Mouse (Mus musculus) cortical plate, adult 2 months (tissue): ENCODE results near the gene Tmem260.

ENCODE experiments used
- CTCF ChIP-seq: fragments of 200-500 bp; IDR thresholded peaks from 2 replicates; pipeline ENCODE4 v1.5.1; 2011; ENCODE audit warnings: mild to moderate bottlenecking, control low read depth, low read length; ENCODE audit not compliant: insufficient read depth; ENCODE audit errors: extremely low read depth
- POLR2A ChIP-seq: fragments of 200-500 bp; IDR thresholded peaks from 2 replicates; pipeline ENCODE4 v1.6.1; 2011; ENCODE audit warnings: mild to moderate bottlenecking, low read length, control low read depth; ENCODE audit not compliant: insufficient read depth; ENCODE audit errors: extremely low read depth

DNA sequence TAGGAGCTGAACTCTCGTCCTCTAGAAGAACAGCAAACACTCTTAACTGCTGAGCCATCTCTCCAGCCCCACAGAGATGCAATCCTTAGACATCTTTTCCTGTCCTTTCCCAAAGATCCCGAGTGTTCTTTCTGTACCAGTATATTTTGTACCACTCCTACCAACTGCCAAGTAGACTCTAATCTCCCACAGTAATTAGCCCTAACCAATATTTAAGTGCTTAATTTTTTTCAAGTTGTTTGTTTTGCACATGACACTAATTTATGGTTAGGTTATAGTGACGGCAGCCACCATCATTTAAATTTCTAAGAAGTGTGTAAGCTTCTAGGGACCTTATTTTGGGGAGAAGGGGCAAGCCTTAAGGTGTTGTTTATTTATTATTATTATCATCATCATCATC lies 27.7 kb upstream of the Tmem260 start:
- TF ChIP-seq CTCF (no peak), POLR2A (no peak)
